Mouse (Mus musculus): ENCODE results near the gene Cabp1.

- TF ChIP-seq EP300 (IDR thresholded peaks at IDR 0.05; ENCODE audit: low read depth) (no peak), CTCF (IDR thresholded peaks at IDR 0.05; ENCODE audit: low read depth) (no peak)
Observed at GRCm38 (mm10) chr5:115148378-115148777, 45.8 kb downstream of the Cabp1 start.
